Mouse (Mus musculus) left cerebral cortex, postnatal 4 days (tissue): ENCODE measurements around the gene Sp6. TPM values are rescaled to one million over a fixed set of nuclear protein-coding genes. Genes with fewer than 3 reads are reported as not detected.

Source experiments
- DNase-seq: peaks from one replicate; pipeline ENCODE4 v3.0.0-alpha.2; 2022
- intact Hi-C: fragments of 180-260 bp; cut with DNase I; formaldehyde crosslinking; loops from one replicate; pipeline ENCODE4 v1.15.1; 2025
- microRNA-seq: library from miRNA; unstranded; fragments of <30 nt; microRNA quantifications from one replicate; pipeline ENCODE4 v1.2.0, GENCODE M21; 2022
- total RNA-seq, 2 experiments: library from RNA; stranded (reverse); gene quantifications; 2 replicates each; pipeline ENCODE4 v1.2.3; 2021

Gene Sp6
- total RNA-seq, 2 experiments from 2014 or later: 0.92 to 1.1 TPM

- intact Hi-C loops: no loop called here
- DNase-seq: peak; percentile 55
Observed at GRCm38 (mm10) chr11:97050944-97051586, 37.9 kb downstream of the Sp6 start.

DNA sequence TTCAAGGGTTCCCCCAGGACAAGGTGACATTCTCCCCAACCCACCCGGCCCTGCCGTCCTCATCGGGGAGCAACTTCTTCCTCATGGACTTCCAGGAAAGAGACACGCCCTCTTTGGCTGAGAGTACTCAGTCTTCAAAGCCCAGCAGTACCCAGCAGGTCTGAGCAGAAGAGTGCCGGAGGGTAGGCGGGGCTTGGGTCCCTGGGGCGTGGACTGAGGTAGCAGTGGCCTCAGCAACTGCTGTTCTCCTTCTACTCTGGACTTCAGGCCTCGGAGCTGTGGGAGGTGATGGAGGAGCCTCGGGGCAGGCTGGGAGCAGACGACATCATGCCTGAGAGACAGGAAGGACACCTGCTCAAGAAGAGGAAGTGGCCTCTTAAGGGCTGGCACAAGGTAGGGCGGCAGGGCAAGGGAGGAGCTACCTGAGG is 39.0 kb downstream of the Sp6 start:
- DNase-seq: no peak
- intact Hi-C loops: no loop called here

DNA sequence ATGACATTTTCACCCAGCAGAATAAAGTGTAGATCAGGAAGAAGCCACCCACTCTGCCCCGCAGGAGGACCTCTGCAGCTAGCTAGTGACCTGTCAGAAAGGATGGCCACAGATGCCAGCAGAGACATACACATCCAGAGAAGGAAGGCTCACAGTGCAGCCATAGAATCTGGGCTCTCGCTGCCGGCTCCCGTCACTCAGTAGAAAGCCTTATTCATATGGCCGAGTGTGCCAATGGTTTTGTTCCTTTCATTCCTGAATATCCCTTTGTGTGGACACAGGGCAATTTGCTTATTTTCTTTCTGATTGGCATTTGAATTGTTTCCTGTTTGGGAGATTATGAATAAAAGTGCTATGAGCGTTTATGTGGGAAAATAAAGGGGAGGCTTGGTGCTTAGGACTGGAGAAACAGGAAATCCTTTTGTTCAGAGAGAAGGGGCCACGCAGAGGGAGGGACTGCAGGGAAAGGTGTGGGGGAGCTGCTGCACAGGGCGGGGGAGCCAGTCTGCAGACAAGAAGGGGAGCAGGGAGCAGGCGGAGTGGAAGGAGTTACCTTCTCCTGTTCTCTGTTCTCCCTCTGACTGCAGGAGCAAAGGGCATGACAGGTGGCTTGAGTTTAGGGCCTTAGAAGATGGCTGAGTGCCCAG is 50.2 kb downstream of the Sp6 start:
- no peak for DNase-seq
- intact Hi-C loops: no loop called here

GRCm38 (mm10) chr11:97063921-97064295 is 50.7 kb downstream of the Sp6 start:
- no peak for DNase-seq
- intact Hi-C loops: no loop called here

DNA sequence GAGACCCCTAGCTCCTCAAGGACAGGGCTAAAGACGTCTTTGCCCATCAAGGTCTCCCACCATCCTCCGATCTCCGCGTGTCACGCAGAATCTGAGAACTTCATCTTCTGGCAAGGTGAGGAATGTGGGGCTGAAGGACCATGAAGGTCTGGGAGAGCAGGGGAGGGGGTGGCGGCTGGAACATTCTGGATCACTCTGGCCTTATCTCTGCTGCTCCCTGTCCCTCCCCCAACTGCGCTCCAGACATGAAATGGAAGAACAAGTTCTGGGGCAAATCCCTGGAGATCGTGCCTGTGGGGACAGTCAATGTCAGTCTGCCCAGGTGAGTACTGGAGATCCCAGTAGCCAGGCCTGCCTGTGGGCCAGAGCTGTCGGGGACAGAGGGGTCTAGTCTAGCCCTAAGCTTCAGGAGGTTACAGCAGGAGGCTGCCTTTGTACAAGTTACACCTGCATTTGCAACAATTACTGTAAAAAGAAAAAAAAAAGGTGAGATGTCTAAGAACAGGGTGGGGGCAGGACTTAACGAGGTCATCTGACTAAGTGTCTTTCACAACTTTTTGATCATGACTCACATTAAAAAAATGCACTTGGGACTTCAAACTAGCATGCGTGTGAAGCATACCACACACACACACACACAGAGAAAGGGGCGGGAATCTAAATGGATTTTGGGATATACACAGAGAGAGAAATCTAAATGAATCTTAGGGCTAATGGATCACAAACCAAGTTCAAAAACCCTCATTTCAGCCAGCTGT is 52.5 kb downstream of the Sp6 start:
- no peak for DNase-seq
- intact Hi-C loops: no loop called here

- intact Hi-C loops: no loop called here
- DNase-seq: no peak
Observed at GRCm38 (mm10) chr11:97066656-97067360, 53.6 kb downstream of the Sp6 start.

GRCm38 (mm10) chr11:97069333-97069732 is 56.1 kb downstream of the Sp6 start:
- peak; percentile 64 for DNase-seq
- intact Hi-C loops: no loop called here

DNA sequence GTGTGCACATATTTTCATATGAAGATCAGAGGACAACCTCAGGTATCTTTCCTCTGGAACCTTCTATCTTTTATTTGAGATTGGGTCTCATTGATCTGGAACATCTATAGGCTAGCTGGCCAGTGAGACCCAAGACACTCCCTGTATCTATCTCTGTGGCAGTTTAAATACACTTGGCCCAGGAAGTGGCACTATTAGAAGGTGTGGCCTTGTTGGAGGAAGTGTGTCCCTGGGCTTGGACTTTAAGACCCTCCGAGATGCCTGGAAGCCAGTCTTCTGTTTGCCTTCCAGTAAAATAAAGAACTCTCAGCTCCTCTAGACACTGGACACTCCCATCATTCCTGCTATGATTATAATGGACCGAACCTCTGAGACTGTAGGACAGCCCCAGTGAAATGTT is 56.6 kb downstream of the Sp6 start:
- no peak for DNase-seq
- intact Hi-C loops: loop anchor here (5.0 kb wide), 1 partner anchor 78 kb away; no protein-coding TSS in a partner anchor

- no peak for DNase-seq
- intact Hi-C loops: loop anchor here (5.0 kb wide), 1 partner anchor 76 kb away; no protein-coding TSS in a partner anchor
Observed at GRCm38 (mm10) chr11:97071129-97071528, 57.9 kb downstream of the Sp6 start.

DNA sequence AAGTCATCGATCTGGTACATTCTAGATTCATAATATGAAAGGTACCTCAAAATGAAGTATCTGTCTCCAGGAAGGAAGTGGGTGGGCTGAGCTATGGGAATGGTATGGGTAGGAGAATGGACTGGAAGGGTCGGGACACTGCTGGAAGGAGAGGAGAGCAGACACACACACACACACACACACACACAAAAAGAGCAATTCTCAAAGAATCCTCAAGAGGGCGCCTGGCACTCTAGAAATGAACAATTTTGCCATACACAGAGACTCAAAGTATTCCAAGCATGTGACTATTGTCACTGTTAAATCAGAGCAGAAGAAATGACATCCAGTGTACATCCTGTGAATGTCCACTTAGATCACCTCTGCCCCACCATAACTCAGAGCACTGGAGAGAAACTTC is 59.3 kb downstream of the Sp6 start:
- peak; percentile 35 for DNase-seq
- intact Hi-C loops: loop anchor here (5.0 kb wide), 1 partner anchor 75 kb away; no protein-coding TSS in a partner anchor

DNA sequence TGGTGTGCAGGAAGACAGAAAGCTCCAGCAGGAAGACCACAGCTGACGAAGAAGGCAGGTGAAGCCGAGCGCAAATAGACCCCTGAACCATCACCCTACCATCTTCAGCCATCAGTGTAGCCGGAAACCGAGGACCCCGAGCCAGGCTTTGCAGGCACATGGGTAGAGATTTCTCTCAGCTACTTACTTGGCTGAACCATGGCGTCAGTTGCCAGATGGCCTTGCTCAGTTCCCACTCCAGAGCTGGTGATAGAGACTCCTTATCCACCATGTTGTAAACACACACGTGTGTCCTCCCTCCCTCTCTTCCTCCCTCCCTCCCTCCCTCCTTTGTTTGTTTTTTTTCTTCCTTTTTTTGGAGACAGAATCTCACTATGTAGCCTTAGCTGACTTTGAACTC is 61.0 kb downstream of the Sp6 start:
- DNase-seq: no peak
- intact Hi-C loops: loop anchor here (5.0 kb wide), 1 partner anchor 73 kb away; no protein-coding TSS in a partner anchor

Small RNA genes lying within 50 kb of the gene (microRNA-seq; reads per million reads assigned to microRNA genes)
- not detected for gene Mir8103

Other genes starting within 250 kb of the Sp6 start
- 10 to 100 TPM; 46.3 to 50.4 TPM for gene Snx11, start 235.8 kb upstream of the Sp6 start, total RNA-seq
- 10 to 100 TPM; 79.3 to 79.5 TPM for gene Cbx1, start 224.3 kb upstream of the Sp6 start, total RNA-seq
- 100 to 1,000 TPM; 108 to 115 TPM for gene Nfe2l1, start 183.4 kb upstream of the Sp6 start, total RNA-seq
- gene Copz2, start 163.5 kb upstream of the Sp6 start, total RNA-seq: 1 to 10 TPM; 4.1 to 5.9 TPM
- 10 to 100 TPM; 63.3 to 65.4 TPM for gene Cdk5rap3, start 96.9 kb upstream of the Sp6 start, total RNA-seq
- gene Prr15l, start 85.3 kb upstream of the Sp6 start, total RNA-seq: not detected
- 10 to 100 TPM; 11.7 to 15.1 TPM for gene Pnpo, start 69.4 kb upstream of the Sp6 start, total RNA-seq
- gene Sp2, start 30.4 kb upstream of the Sp6 start, total RNA-seq: 10 to 100 TPM in 1 of 2 experiments, 1 to 10 TPM in 1; 9.5 to 11.5 TPM
- gene Scrn2, start 16.5 kb downstream of the Sp6 start, total RNA-seq: 1 to 10 TPM; 5.5 to 7.3 TPM
- 1 to 10 TPM; 1.0 to 1.5 TPM for gene Lrrc46, start 28.0 kb downstream of the Sp6 start, total RNA-seq
- 10 to 100 TPM; 45.1 to 49.7 TPM for gene Mrpl10, start 28.2 kb downstream of the Sp6 start, total RNA-seq
- gene Osbpl7, start 37.2 kb downstream of the Sp6 start, total RNA-seq: 10 to 100 TPM; 15.3 to 18.4 TPM
- under 1 TPM; 0.20 to 0.32 TPM for gene Tbx21, start 101.9 kb downstream of the Sp6 start, total RNA-seq
- gene Tbkbp1, start 138.1 kb downstream of the Sp6 start, total RNA-seq: 10 to 100 TPM; 52.4 to 55.8 TPM
- 100 to 1,000 TPM; 151 to 157 TPM for gene Kpnb1, start 174.5 kb downstream of the Sp6 start, total RNA-seq